Mouse (Mus musculus) embryonic fibroblast, embryonic 13.5 days (primary cell): ENCODE results near the gene Ccdc60.

ENCODE experiments used
- CTCF ChIP-seq: IDR thresholded peaks from 2 replicates; pipeline ENCODE4 v1.5.1; 2011; ENCODE audit warnings: mild to moderate bottlenecking, control low read depth, low read length, moderate library complexity, borderline replicate concordance; ENCODE audit not compliant: insufficient read depth
- POLR2A ChIP-seq: IDR thresholded peaks from 2 replicates; pipeline ENCODE4 v1.6.1; 2011; ENCODE audit warnings: low read depth, mild to moderate bottlenecking, control low read depth, low read length, moderate library complexity

- TF ChIP-seq CTCF, result no peak
- TF ChIP-seq POLR2A, result no peak
Measured at GRCm38 (mm10) chr5:116278436-116278918, 10.3 kb downstream of the Ccdc60 start.
